Mouse (Mus musculus) urinary bladder, postnatal 14 days (tissue): Measurements from ENCODE around the gene Ctsz.

Source experiments
- DNase-seq: peaks from one replicate; pipeline ENCODE4 v3.0.0; 2021; ENCODE audit warnings: low spot score

Ctsz gene

GRCm38 (mm10) chr2:174439961-174440360 is 1.1 kb upstream of the Ctsz start:
- no peak for DNase-seq

- no peak for DNase-seq
These were observed 605 bp upstream of the Ctsz start for GRCm38 (mm10) chr2:174439450-174439838.

GRCm38 (mm10) chr2:174438181-174438580 is 658 bp downstream of the Ctsz start:
- no peak for DNase-seq

- no peak for DNase-seq
These were observed 1.2 kb downstream of the Ctsz start for GRCm38 (mm10) chr2:174437697-174437982.

- DNase-seq, result no peak
These were observed 1.7 kb downstream of the Ctsz start for GRCm38 (mm10) chr2:174436916-174437696.

- DNase-seq, result no peak
These were observed 2.6 kb downstream of the Ctsz start for GRCm38 (mm10) chr2:174436076-174436701.

- DNase-seq, result no peak
These were observed 3.9 kb downstream of the Ctsz start for GRCm38 (mm10) chr2:174434943-174435342.

- DNase-seq, result no peak
These were observed 9.7 kb downstream of the Ctsz start for GRCm38 (mm10) chr2:174428996-174429591.

- no peak for DNase-seq
These were observed 10.6 kb downstream of the Ctsz start for GRCm38 (mm10) chr2:174428076-174428835.

GRCm38 (mm10) chr2:174426856-174427255 is 12.0 kb downstream of the Ctsz start:
- no peak for DNase-seq

- DNase-seq, result no peak
These were observed 14.3 kb downstream of the Ctsz start for GRCm38 (mm10) chr2:174424301-174425085.

GRCm38 (mm10) chr2:174421107-174421506 is 17.7 kb downstream of the Ctsz start:
- no peak for DNase-seq

GRCm38 (mm10) chr2:174415731-174416310 is 23.0 kb downstream of the Ctsz start, which contains the start of gene Nelfcd:
Gene Nelfcd (plus strand): TSS chr2:174415804.
- peak; percentile 95 for DNase-seq

GRCm38 (mm10) chr2:174415001-174415730 is 23.7 kb downstream of the Ctsz start:
- DNase-seq, result no peak

GRCm38 (mm10) chr2:174413127-174413526 is 25.7 kb downstream of the Ctsz start:
- no peak for DNase-seq

- DNase-seq, result no peak
These were observed 28.6 kb downstream of the Ctsz start for GRCm38 (mm10) chr2:174410222-174410621.

- DNase-seq, result no peak
These were observed 38.4 kb downstream of the Ctsz start for GRCm38 (mm10) chr2:174400396-174400795.

GRCm38 (mm10) chr2:174397881-174398280 is 41.0 kb downstream of the Ctsz start:
- no peak for DNase-seq

- DNase-seq, result no peak
These were observed 41.8 kb downstream of the Ctsz start for GRCm38 (mm10) chr2:174397065-174397464.

GRCm38 (mm10) chr2:174396643-174397042 is 42.2 kb downstream of the Ctsz start:
- DNase-seq, result no peak

GRCm38 (mm10) chr2:174393383-174393782 is 45.5 kb downstream of the Ctsz start:
- no peak for DNase-seq
